Mouse (Mus musculus) liver, embryonic 14.5 days (tissue): Measurements from ENCODE around the gene Prdm16. TPM values are rescaled to one million over a fixed set of nuclear protein-coding genes. Genes with fewer than 3 reads are reported as not detected.
A peak's percentile ranks its signal among the peaks of the same experiment; 100 is the strongest.

Experiments
- ATAC-seq: fragments of 200-750 bp; cut with Nextera tagmentation; 2 replicates; pipeline ENCODE4 v1.8.0; 2017; ENCODE audit warnings: moderate number of reproducible peaks, mild to moderate bottlenecking, moderate library complexity; ENCODE audit not compliant: insufficient read depth
- DNase-seq, 3 experiments: peaks; one replicate each; pipeline ENCODE4 v3.0.0-alpha.2; 2012 to 2013; ENCODE audit warnings: low read depth in 3 of 3, low spot score in 3 of 3
- H3K27ac ChIP-seq: fragments of 300-500 bp; sonication (generic); 2 replicates; pipeline ENCODE4 v1.5.1; 2014; ENCODE audit warnings: moderate library complexity, mild to moderate bottlenecking, control low read depth, inconsistent platforms
- H3K27me3 ChIP-seq: fragments of 300-500 bp; sonication (generic); 2 replicates; pipeline ENCODE4 v1.6.1; 2014; ENCODE audit warnings: mild to moderate bottlenecking, low read length, moderate library complexity; ENCODE audit not compliant: control insufficient read depth, insufficient read depth
- H3K36me3 ChIP-seq: fragments of 300-500 bp; sonication (generic); replicated peaks from 2 replicates; pipeline ENCODE4 v1.6.1; 2014; ENCODE audit warnings: low read depth; ENCODE audit not compliant: control insufficient read depth, insufficient read depth
- H3K4me1 ChIP-seq, 2 experiments: fragments of 200-500 bp in 1 of 2; fragments of 300-500 bp in 1 of 2; sonication (generic) in 1 of 2; replicated peaks; 2 replicates each; pipeline ENCODE4 v1.6.1; 2012 to 2014; ENCODE audit warnings: antibody characterized with exemption in 1 of 2, inconsistent platforms in 1 of 2, low read length in 1 of 2; ENCODE audit not compliant: control insufficient read depth in 2 of 2, insufficient read depth in 2 of 2
- H3K4me2 ChIP-seq: fragments of 300-500 bp; sonication (generic); 2 replicates; pipeline ENCODE4 v1.6.1; 2014; ENCODE audit warnings: low read depth, mild to moderate bottlenecking, control low read depth, moderate library complexity
- H3K4me3 ChIP-seq, 2 experiments: fragments of 200-500 bp in 1 of 2; fragments of 300-500 bp in 1 of 2; sonication (generic) in 1 of 2; 2 replicates each; pipeline ENCODE4 v1.5.1; 2012 to 2014; ENCODE audit warnings: low read depth in 2 of 2, low read length in 2 of 2, mild to moderate bottlenecking in 2 of 2, control low read depth in 1 of 2, inconsistent platforms in 1 of 2, moderate library complexity in 1 of 2; ENCODE audit not compliant: insufficient read depth in 1 of 2
- H3K9ac ChIP-seq: fragments of 300-500 bp; sonication (generic); replicated peaks from 2 replicates; pipeline ENCODE4 v1.6.1; 2014; ENCODE audit warnings: mild to moderate bottlenecking, control low read depth, moderate library complexity
- H3K9me3 ChIP-seq: fragments of 300-500 bp; sonication (generic); 2 replicates; pipeline ENCODE4 v1.6.1; 2016; ENCODE audit warnings: low read length, mixed read lengths; ENCODE audit not compliant: control insufficient read depth
- CTCF ChIP-seq: IDR thresholded peaks from 2 replicates; pipeline ENCODE4 v1.5.1; 2016; ENCODE audit warnings: antibody characterized with exemption, low read depth, control low read depth
- EP300 ChIP-seq: IDR thresholded peaks from 2 replicates; pipeline ENCODE4 v1.6.1; 2016; ENCODE audit warnings: antibody characterized with exemption, low read depth
- WGBS: fragments of 180-500 bp; shearing (Covaris S2); extraction: QIAGEN DNeasy Blood & Tissue Kit; methylation state at CpG from one replicate; pipeline ENCODE4 v1.1.7; 2014; ENCODE audit not compliant: insufficient replicate concordance; 5-methylcytosine and 5-hydroxymethylcytosine counted together
- polyA plus RNA-seq, 2 experiments: library from polyadenylated mRNA; depleted of rRNA in 1 of 2; stranded (reverse) in 1 of 2; unstranded in 1 of 2; fragments of >200 nt; fragmentation: Nextera tagmentation in 1 of 2; extraction: Ambion mirVana in 1 of 2; gene quantifications; 2 replicates each; pipeline versions ENCODE4 v1.2.1 to v1.2.3; 2012 to 2014

Prdm16 gene
- polyA plus RNA-seq, 2 experiments = 0.70 to 0.86 TPM

DNA sequence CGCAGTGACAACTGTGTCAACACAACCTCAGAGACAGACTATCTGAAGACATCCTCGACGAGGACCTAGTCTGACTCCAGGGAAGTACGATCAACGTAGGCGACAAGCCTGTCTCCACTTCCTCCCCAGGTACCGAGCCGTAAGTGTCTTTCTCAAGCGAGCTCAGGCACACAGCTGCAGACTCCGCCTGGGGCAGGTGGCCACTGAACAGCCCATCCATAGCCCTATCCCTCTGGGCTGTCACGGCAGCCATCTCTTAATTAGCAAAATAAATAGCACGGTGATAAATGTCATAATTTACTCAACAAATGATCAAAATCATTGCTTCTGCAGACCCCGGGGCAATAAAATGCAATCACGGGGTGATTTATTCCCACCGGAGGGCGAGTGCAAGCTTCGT, 112.8 kb downstream of the Prdm16 start:
- WGBS = 55% methylated on average over 17 of the region's 17 CpGs
- no peak for DNase-seq
- no peaks in the 10 kb centered on the region for H3K36me3 ChIP-seq
- no peak overlapping the region for H3K4me3 ChIP-seq
- ATAC-seq = no peak
- no peaks in the 10 kb centered on the region for H3K9me3 ChIP-seq
- no peak overlapping the region for H3K4me2 ChIP-seq
- no peaks in the 10 kb centered on the region for H3K27me3 ChIP-seq
- H3K4me1 ChIP-seq = no peaks in the 10 kb centered on the region; a peak in 1 of 4 replicates
- no peak overlapping the region for H3K9ac ChIP-seq
- H3K27ac ChIP-seq = no peak overlapping the region
- no peak for TF ChIP-seq CTCF
- no peak for TF ChIP-seq EP300

DNA sequence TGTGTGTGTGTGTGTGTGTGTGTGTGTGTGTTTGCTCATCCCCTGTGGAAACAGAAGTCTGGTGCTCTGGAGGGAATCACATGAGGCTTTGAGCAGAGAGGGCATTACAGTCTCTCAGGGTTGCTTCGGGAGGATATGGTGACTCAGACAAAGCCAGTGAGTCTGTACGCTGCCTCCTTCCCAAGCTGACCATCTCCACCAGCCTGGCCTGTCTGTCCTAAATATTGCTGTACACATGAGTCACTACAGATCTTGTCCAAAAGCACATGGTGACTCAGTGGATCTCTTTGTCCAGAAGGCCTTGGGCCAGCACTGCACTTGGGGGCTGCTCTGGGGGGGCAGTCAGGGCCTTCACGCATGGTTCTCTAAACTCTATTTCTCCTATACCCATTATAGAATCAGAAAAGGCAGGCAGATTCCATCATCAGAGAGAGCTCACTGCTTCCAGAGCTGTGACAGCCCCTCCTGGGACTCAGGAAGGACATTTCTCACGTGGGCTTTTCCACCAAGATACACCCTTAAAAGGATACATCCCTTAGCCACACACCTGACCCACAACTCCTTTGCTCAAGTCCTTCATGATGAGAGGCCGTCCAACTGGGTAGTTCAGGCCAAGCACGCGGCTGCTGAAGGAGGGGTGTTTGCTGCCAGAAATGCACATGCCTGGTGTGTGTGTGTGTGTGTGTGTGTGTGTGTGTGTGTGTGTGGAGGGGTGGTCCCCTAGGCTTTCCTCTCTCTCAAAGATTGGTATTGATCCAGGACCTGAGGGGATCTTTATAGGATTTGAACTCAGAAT, 114.6 kb downstream of the Prdm16 start:
- ATAC-seq (no peak), DNase-seq (no peak)
- Histone ChIP-seq H3K9ac (no peak overlapping the region), H3K27me3 (no peaks in the 10 kb centered on the region), H3K4me3 (no peak overlapping the region), H3K36me3 (no peaks in the 10 kb centered on the region), H3K4me1 (no peaks in the 10 kb centered on the region; a peak in 1 of 4 replicates), H3K9me3 (no peaks in the 10 kb centered on the region), H3K27ac (no peak overlapping the region), H3K4me2 (no peak overlapping the region)
- TF ChIP-seq CTCF (no peak), EP300 (no peak)
- WGBS = 73% methylated on average over 7 of the region's 7 CpGs

DNA sequence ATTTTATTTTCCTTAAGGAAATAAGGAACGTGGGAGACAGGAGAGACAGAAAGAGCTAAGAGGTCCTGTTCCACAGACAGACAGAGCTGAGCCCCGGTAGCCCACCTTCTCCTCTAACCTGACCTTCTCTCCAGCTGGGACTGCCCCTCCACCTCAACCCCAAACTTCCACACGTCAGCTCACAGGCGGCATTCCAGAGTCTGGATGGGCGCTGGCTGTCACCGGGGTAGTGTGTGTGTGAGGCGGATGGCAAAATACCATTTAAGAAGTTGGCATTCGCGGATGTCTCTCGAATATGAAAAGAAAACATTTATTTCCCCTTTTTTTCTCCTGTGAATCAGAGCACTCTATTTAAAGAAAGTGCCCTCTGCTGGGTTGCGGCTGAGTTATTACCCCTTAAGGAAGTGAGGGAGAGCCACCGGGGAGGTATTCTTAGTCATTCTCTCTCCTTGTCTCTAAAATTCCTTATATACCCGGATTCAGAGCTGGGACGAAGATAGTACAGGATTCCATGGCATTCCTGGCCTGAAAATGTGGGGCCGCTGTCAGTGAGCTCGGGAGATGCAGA, 117.1 kb downstream of the Prdm16 start:
- DNase-seq (no peak), ATAC-seq (no peak)
- H3K9me3 ChIP-seq = no peaks in the 10 kb centered on the region
- no peaks in the 10 kb centered on the region for H3K36me3 ChIP-seq
- no peaks in the 10 kb centered on the region for H3K4me1 ChIP-seq
- 49% methylated on average over 16 of the region's 16 CpGs for WGBS
- TF ChIP-seq EP300 = no peak
- no peak for TF ChIP-seq CTCF
- no peaks in the 10 kb centered on the region for H3K27me3 ChIP-seq
- no peak overlapping the region for H3K4me3 ChIP-seq
- H3K27ac ChIP-seq = no peak overlapping the region
- H3K9ac ChIP-seq = no peak overlapping the region
- no peak overlapping the region for H3K4me2 ChIP-seq

DNA sequence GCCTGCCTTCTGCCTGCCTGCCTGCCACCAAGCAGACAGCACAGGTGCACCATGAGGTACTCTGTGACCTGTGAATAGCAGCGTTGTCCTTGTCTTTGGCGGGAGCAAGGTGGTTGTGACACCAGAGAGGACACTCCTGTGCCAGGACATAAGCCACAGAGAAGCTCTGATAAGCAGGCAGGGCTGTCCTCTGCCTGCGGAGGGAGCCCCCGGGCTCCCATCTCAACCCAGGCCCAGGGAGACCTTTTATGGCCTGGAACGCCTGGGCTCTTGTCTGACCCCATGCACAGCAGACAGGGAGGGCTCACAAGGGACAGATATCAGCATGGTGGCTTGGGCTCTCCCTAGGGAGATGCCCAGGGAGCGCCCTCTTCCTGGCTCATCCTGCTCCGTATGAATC, 118.7 kb downstream of the Prdm16 start:
- no peaks in the 10 kb centered on the region for H3K36me3 ChIP-seq
- H3K9ac ChIP-seq = no peak overlapping the region
- no peaks in the 10 kb centered on the region for H3K4me1 ChIP-seq
- H3K9me3 ChIP-seq = no peaks in the 10 kb centered on the region
- DNase-seq = no peak
- H3K4me2 ChIP-seq = no peak overlapping the region
- no peaks in the 10 kb centered on the region for H3K27me3 ChIP-seq
- no peak overlapping the region for H3K27ac ChIP-seq
- H3K4me3 ChIP-seq = no peak overlapping the region
- TF ChIP-seq EP300 (no peak), CTCF (peak; percentile 18; the same call in 1 of the 2 replicates)
- ATAC-seq = no peak
- WGBS = 53% methylated on average over 7 of the region's 7 CpGs

DNA sequence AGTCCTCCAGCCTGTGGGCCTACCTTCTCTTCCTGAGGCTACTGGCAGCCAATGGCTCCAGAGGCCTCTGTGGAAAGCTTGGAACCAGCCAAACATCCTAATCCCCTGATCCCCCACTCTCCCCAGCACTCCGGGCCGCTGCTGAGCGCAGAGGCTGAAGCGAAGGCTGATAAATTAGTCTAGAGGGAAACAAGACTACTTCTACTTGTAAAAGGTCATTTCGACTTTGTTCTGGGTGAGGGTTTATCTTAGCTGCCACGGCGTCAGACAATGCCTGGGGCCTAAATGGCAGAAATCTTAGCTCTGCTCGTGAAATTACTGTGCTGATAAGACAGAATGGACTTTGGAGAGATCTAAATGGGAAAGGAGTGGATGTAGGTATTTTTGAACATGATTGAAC, 120.2 kb downstream of the Prdm16 start:
- H3K27ac ChIP-seq = no peak overlapping the region
- no peak for ATAC-seq
- TF ChIP-seq CTCF (no peak), EP300 (no peak)
- no peak overlapping the region for H3K4me3 ChIP-seq
- H3K9me3 ChIP-seq = no peaks in the 10 kb centered on the region
- H3K4me1 ChIP-seq = no peaks in the 10 kb centered on the region
- WGBS = 55% methylated on average over 8 of the region's 8 CpGs
- no peak overlapping the region for H3K9ac ChIP-seq
- H3K27me3 ChIP-seq = no peaks in the 10 kb centered on the region
- H3K4me2 ChIP-seq = no peak overlapping the region
- DNase-seq = no peak
- no peaks in the 10 kb centered on the region for H3K36me3 ChIP-seq
